Mouse (Mus musculus) CH12F3 (cell line): ENCODE measurements around the gene Cib2.

Experiments
- in situ Hi-C: fragments of 300-500 bp; cut with MboI; formaldehyde crosslinking; loops from 2 replicates; pipeline ENCODE4 v1.14.3; 2020; ENCODE audit warnings: low sequenced_read_pairs

The Cib2 gene

GRCm38 (mm10) chr9:54499791-54500190, 60.2 kb downstream of the Cib2 start:
- in situ Hi-C loops = no loop called here

DNA sequence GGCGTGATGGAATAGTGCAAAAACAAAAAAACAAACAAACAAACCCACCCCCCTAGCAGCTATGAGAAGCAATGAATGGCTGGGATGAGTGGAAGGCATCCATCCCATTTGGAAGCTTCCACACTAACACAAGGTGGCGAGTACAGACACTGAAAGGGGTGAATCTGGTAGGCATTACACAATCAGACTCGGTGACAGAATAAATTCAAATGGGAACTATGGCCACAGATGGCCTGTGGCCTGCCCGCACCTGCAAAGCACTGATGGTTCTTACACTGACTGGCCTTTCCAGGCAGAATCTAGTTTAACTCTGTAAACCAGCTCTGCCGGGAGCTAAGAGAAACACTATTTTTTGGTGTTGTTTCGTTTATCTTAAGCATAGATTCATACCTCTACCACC, 60.7 kb downstream of the Cib2 start:
- in situ Hi-C loops = no loop called here
